Mouse (Mus musculus): ENCODE results near the gene Prx. TPM values are rescaled to one million over a fixed set of nuclear protein-coding genes. Genes with fewer than 3 reads are reported as not detected.
A peak's percentile ranks its signal among the peaks of the same experiment; 100 is the strongest.

The Prx gene
- polyA plus RNA-seq, 1 experiment from 2014 or later: 2.5 TPM

- Histone ChIP-seq H3K36me3 (ENCODE audit: control insufficient read depth, insufficient read depth, low read length) (peaks cover 15% of the 10 kb centered on the region), H3K9ac (ENCODE audit: low read depth, low read length) (no peak overlapping the region), H3K9me3 (ENCODE audit: control insufficient read depth, low read length) (no peaks in the 10 kb centered on the region), H3K27me3 (replicated peaks; ENCODE audit: control insufficient read depth, insufficient read depth, low read length) (no peaks in the 10 kb centered on the region), H3K4me1 (ENCODE audit: control insufficient read depth, insufficient read depth, low read length) (peaks cover 12% of the 10 kb centered on the region), H3K4me3 (ENCODE audit: low read depth, low read length) (no peak overlapping the region), H3K27ac (replicated peaks; ENCODE audit: low read depth, low read length) (no peak overlapping the region), H3K4me2 (ENCODE audit: low read depth, low read length) (no peak overlapping the region)
- ATAC-seq (ENCODE audit: low read depth): no peak
- WGBS: 77% methylated on average over 1 of the region's 1 CpGs
- DNase-seq (ENCODE audit: low spot score): no peak
These were observed 19.4 kb upstream of the Prx start for GRCm38 (mm10) chr7:27479750-27480149.

GRCm38 (mm10) chr7:27480506-27480905 is 18.6 kb upstream of the Prx start:
- Histone ChIP-seq H3K4me1 (ENCODE audit: control insufficient read depth, insufficient read depth, low read length) (peaks cover 7% of the 10 kb centered on the region), H3K9me3 (ENCODE audit: control insufficient read depth, low read length) (no peaks in the 10 kb centered on the region), H3K27me3 (replicated peaks; ENCODE audit: control insufficient read depth, insufficient read depth, low read length) (no peaks in the 10 kb centered on the region), H3K4me3 (ENCODE audit: low read depth, low read length) (no peak overlapping the region), H3K9ac (ENCODE audit: low read depth, low read length) (peak overlapping the region; percentile 56; the same call in 1 of the 2 replicates), H3K4me2 (ENCODE audit: low read depth, low read length) (peak overlapping the region; percentile 66; the same call in 1 of the 2 replicates), H3K36me3 (ENCODE audit: control insufficient read depth, insufficient read depth, low read length) (peaks cover 15% of the 10 kb centered on the region), H3K27ac (replicated peaks; ENCODE audit: low read depth, low read length) (peak overlapping the region; percentile 84)
- ATAC-seq (ENCODE audit: low read depth): no peak
- WGBS: 54% methylated on average over 3 of the region's 3 CpGs
- DNase-seq (ENCODE audit: low spot score): no peak

GRCm38 (mm10) chr7:27480927-27481626 is 18.0 kb upstream of the Prx start:
- DNase-seq (ENCODE audit: low spot score) (no peak), ATAC-seq (ENCODE audit: low read depth) (no peak; the same call in 1 of the 2 replicates)
- H3K9ac ChIP-seq (ENCODE audit: low read depth, low read length): peak overlapping the region; percentile 56
- H3K9me3 ChIP-seq (ENCODE audit: control insufficient read depth, low read length): no peaks in the 10 kb centered on the region
- H3K27ac ChIP-seq (replicated peaks; ENCODE audit: low read depth, low read length): peak overlapping the region; percentile 84
- H3K36me3 ChIP-seq (ENCODE audit: control insufficient read depth, insufficient read depth, low read length): peaks cover 12% of the 10 kb centered on the region
- 5% methylated on average over 10 of the region's 11 CpGs for WGBS
- H3K4me1 ChIP-seq (ENCODE audit: control insufficient read depth, insufficient read depth, low read length): peaks cover 7% of the 10 kb centered on the region
- peak overlapping the region; percentile 30 for H3K4me3 ChIP-seq (ENCODE audit: low read depth, low read length)
- H3K4me2 ChIP-seq (ENCODE audit: low read depth, low read length): peak overlapping the region; percentile 66
- H3K27me3 ChIP-seq (replicated peaks; ENCODE audit: control insufficient read depth, insufficient read depth, low read length): no peaks in the 10 kb centered on the region

DNA sequence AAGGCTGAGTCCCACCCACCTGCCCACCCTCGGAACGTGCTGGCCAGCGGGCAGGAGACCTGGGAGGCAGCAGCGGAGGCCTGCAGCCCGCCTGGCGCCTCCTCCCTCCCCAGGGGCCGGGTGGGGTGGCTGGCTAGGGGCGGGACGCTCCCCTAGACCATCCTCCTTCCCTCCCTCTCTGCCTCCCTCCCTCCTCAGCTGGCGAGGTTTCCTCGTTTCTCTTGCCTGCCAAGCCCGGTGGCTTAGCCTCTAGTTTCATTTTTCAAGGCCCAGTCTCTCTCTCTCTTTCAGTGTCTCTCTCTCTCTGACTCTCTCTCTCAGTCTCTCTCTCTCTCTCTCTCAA is 17.5 kb upstream of the Prx start:
- Histone ChIP-seq H3K4me3 (ENCODE audit: low read depth, low read length) (peak overlapping the region; percentile 30), H3K9me3 (ENCODE audit: control insufficient read depth, low read length) (no peaks in the 10 kb centered on the region), H3K4me2 (ENCODE audit: low read depth, low read length) (peak overlapping the region; percentile 66), H3K36me3 (ENCODE audit: control insufficient read depth, insufficient read depth, low read length) (peaks cover 7% of the 10 kb centered on the region), H3K27me3 (replicated peaks; ENCODE audit: control insufficient read depth, insufficient read depth, low read length) (no peaks in the 10 kb centered on the region), H3K27ac (replicated peaks; ENCODE audit: low read depth, low read length) (peak overlapping the region; percentile 84), H3K9ac (ENCODE audit: low read depth, low read length) (peak overlapping the region; percentile 56), H3K4me1 (ENCODE audit: control insufficient read depth, insufficient read depth, low read length) (peaks cover 7% of the 10 kb centered on the region)
- WGBS: 0% methylated on average over 4 of the region's 12 CpGs
- DNase-seq (ENCODE audit: low spot score) (peak; percentile 95), ATAC-seq (ENCODE audit: low read depth) (peak; percentile 93)

DNA sequence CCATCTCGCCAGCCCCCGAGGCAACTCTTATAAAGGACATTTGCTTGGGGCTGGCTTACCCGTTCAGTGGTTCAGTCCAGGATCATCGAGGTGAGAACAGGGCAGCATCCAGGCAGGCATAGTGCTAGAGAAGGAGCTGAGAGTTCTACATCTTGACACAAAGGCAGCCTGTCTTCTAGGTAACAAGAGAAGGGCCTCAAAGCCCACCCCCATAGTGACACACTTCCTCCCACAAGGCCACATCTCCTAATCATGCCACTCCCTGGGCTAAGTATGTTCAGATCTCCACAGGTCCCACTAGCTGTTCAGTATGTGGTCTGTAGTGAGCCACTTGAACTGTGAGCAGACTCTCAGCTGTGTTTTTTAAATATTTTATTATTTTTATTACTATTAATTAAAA is 15.3 kb upstream of the Prx start:
- 80% methylated on average over 4 of the region's 4 CpGs for WGBS
- Histone ChIP-seq H3K27me3 (replicated peaks; ENCODE audit: control insufficient read depth, insufficient read depth, low read length) (no peaks in the 10 kb centered on the region), H3K4me2 (ENCODE audit: low read depth, low read length) (no peak overlapping the region), H3K36me3 (ENCODE audit: control insufficient read depth, insufficient read depth, low read length) (no peaks in the 10 kb centered on the region), H3K27ac (replicated peaks; ENCODE audit: low read depth, low read length) (no peak overlapping the region), H3K4me3 (ENCODE audit: low read depth, low read length) (no peak overlapping the region), H3K4me1 (ENCODE audit: control insufficient read depth, insufficient read depth, low read length) (peaks cover 13% of the 10 kb centered on the region), H3K9me3 (ENCODE audit: control insufficient read depth, low read length) (no peaks in the 10 kb centered on the region), H3K9ac (ENCODE audit: low read depth, low read length) (no peak overlapping the region)
- no peak for ATAC-seq (ENCODE audit: low read depth)
- DNase-seq (ENCODE audit: low spot score): no peak

GRCm38 (mm10) chr7:27486102-27486769 is 12.9 kb upstream of the Prx start:
- H3K4me1 ChIP-seq (ENCODE audit: control insufficient read depth, insufficient read depth, low read length): peaks cover 22% of the 10 kb centered on the region
- no peak for ATAC-seq (ENCODE audit: low read depth)
- peak; percentile 37 for DNase-seq (ENCODE audit: low spot score)

DNA sequence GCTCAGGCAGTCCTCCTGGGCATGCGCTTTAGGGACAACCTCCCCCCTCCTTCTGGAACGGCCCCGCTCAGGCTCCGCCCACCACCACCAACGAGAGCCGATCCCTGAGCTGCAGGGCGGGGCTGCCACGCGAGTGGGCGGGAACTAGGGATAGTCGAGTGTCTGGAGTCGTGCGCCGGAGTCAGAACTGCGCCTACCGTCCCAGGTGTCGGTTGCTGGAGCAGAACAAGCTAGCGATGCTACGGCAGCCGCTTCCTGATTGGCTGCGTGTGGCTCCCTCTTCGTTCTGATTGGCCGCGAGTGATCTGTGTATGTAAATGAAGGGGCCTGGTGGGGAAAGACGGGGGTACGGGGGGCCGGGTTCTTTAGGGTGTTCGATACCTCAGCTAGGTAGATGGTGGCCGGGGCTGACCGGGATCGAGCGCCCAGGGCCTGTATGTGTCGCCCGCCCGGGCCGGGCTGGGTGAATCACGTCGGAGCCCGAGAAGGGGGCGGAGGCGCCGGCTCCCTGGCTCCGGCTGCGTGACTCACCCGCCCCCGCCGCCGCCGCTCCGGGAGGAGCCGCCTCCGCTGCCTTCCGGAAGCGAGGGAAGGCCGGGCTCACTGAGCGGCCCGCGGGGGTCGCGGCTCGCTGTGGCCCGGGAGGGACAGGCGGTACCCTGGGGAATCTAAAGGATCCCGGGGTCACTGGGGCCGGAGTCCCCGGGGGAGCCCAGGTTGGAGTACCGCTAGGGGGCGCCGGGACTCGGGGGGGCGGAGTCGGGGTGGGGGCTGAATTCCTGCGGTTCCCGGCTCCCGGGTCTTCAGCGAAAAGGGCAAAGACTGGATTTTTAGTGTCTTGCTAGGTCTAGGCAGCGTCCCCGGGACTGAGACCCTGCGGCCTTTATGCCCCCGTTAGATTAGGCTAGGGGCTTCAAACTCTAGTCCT is 12.1 kb upstream of the Prx start, which contains the start of gene Sertad1:
Gene Sertad1, plus strand, starts transcription at position 141 of the 928 bp plus-strand sequence.
- Histone ChIP-seq H3K27me3 (replicated peaks; ENCODE audit: control insufficient read depth, insufficient read depth, low read length) (no peaks in the 10 kb centered on the region), H3K27ac (replicated peaks; ENCODE audit: low read depth, low read length) (peak within 1 kb of the TSS; percentile 98), H3K9ac (ENCODE audit: low read depth, low read length) (peak within 1 kb of the TSS; percentile 89), H3K9me3 (ENCODE audit: control insufficient read depth, low read length) (no peaks in the 10 kb centered on the region), H3K4me1 (ENCODE audit: control insufficient read depth, insufficient read depth, low read length) (peaks cover 20% of the 10 kb centered on the region), H3K36me3 (ENCODE audit: control insufficient read depth, insufficient read depth, low read length) (peaks cover 11% of the 10 kb centered on the region), H3K4me2 (ENCODE audit: low read depth, low read length) (peak within 1 kb of the TSS; percentile 86), H3K4me3 (ENCODE audit: low read depth, low read length) (peak within 1 kb of the TSS; percentile 86)
- DNase-seq (ENCODE audit: low spot score) (peak; percentile 100), ATAC-seq (ENCODE audit: low read depth) (peak; percentile 96)
- WGBS: under 1% methylated on average over 32 of the region's 80 CpGs

More at GRCm38 (mm10) chr7:27486102-27486769, 12.9 kb upstream of the Prx start:
- peak overlapping the region; percentile 86 for H3K4me2 ChIP-seq (ENCODE audit: low read depth, low read length)
- peak overlapping the region; percentile 98 for H3K27ac ChIP-seq (replicated peaks; ENCODE audit: low read depth, low read length)
- H3K4me3 ChIP-seq (ENCODE audit: low read depth, low read length): peak overlapping the region; percentile 86
- peaks cover 11% of the 10 kb centered on the region for H3K36me3 ChIP-seq (ENCODE audit: control insufficient read depth, insufficient read depth, low read length)
- peak overlapping the region; percentile 59 for H3K9ac ChIP-seq (ENCODE audit: low read depth, low read length)
- 3% methylated on average over 13 of the region's 13 CpGs for WGBS
- H3K9me3 ChIP-seq (ENCODE audit: control insufficient read depth, low read length): no peaks in the 10 kb centered on the region
- H3K27me3 ChIP-seq (replicated peaks; ENCODE audit: control insufficient read depth, insufficient read depth, low read length): no peaks in the 10 kb centered on the region

DNA sequence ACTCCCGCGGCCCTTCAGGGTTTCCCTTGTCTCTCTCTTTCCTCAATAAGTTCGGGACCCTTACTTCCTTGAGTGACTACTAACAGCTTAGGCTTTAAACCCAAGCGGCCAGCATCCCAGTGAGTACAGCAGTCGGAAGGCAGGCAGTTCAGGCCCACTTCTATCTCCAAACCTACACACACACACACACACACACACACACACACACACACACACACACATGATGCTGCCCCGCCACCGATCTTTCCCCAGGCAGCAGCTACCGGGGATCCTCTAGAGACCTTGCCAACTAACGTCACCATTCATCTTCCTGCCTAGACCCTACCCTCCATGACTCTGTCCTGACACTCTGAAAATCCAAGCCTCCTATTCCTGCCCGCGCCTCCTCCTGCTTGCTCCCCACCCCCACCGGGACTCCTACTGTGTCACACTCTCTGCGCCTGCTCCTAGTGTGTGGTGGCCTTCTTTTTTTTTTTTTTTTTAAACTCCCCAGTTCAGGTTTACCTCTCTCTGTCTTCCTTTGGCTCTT is 11.3 kb upstream of the Prx start:
- Histone ChIP-seq H3K9me3 (ENCODE audit: control insufficient read depth, low read length) (no peaks in the 10 kb centered on the region), H3K4me1 (ENCODE audit: control insufficient read depth, insufficient read depth, low read length) (peaks cover 18% of the 10 kb centered on the region), H3K27me3 (replicated peaks; ENCODE audit: control insufficient read depth, insufficient read depth, low read length) (no peaks in the 10 kb centered on the region), H3K4me2 (ENCODE audit: low read depth, low read length) (peak overlapping the region; percentile 86), H3K9ac (ENCODE audit: low read depth, low read length) (peak overlapping the region; percentile 89), H3K27ac (replicated peaks; ENCODE audit: low read depth, low read length) (peak overlapping the region; percentile 98), H3K36me3 (ENCODE audit: control insufficient read depth, insufficient read depth, low read length) (peaks cover 11% of the 10 kb centered on the region), H3K4me3 (ENCODE audit: low read depth, low read length) (peak overlapping the region; percentile 86)
- WGBS: 1% methylated on average over 13 of the region's 13 CpGs
- DNase-seq (ENCODE audit: low spot score): peak; percentile 48
- ATAC-seq (ENCODE audit: low read depth): no peak

Measured in embryonic facial prominence, embryonic 14.5 days (tissue).